Mouse (Mus musculus): Measurements from ENCODE around the gene Derl3. TPM values are rescaled to one million over a fixed set of nuclear protein-coding genes. Genes with fewer than 3 reads are reported as not detected.

Gene Derl3
- polyA plus RNA-seq, 1 experiment from 2014 or later, result 2.1 TPM

DNA sequence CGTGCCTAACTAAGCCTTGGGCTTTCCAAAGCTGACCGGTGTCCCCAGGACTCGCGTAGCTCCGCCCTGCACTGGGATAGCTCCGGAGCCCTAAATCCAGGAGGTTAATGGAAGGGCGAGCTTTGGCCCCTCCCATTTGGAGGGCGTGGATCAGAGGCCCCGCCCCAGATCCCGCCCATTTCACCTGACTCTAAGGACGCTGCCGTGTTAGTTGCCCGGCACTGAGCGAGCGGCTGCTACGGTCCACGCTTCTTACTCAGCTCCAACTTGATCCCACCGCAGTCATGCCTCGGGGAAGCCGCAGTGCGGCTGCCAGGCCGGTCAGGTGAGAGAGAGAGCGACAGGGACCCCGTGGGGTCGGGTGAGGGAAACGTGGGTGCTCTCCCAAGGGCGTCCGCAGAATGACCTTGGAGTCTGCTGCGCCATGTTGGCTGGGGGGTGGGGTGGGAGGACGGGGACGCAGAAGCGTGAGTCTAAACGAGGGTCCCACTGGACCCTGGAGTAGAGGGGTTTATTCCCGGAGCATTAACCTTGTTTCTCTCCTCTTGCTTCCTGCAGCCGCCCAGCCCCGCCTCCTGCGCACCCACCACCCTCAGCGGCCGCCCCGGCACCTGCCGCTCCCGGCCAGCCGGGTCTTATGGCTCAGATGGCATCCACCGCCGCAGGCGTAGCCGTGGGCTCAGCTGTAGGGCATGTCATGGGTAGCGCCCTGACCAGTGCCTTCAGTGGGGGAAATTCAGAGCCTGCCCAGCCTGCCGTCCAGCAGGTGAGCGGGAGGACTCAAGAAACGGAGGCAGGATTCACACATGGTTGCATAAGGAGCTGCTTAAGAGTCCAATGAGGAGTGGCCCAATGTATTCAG is 42.7 kb downstream of the Derl3 start, which contains the start of gene Mmp11:
Gene Mmp11 (minus strand): TSS at position 817 of the 862 bp plus-strand sequence.
- Histone ChIP-seq H3K4me1 (replicated peaks) (peaks cover 62% of the 10 kb centered on the region), H3K27me3 (replicated peaks) (peaks cover 29% of the 10 kb centered on the region), H3K9ac (peak within 1 kb of the TSS; percentile 80), H3K9me3 (replicated peaks) (no peaks in the 10 kb centered on the region), H3K4me2 (peak within 1 kb of the TSS; percentile 71), H3K4me3 (peak within 1 kb of the TSS; percentile 68), H3K27ac (ENCODE audit: poor library complexity, severe bottlenecking) (peak within 1 kb of the TSS; percentile 80), H3K36me3 (no peaks in the 10 kb centered on the region)
- peak; percentile 84 for ATAC-seq (ENCODE audit: insufficient number of reproducible peaks, low FRiP score)
- 1% methylated on average over 51 of the region's 51 CpGs for WGBS

DNA sequence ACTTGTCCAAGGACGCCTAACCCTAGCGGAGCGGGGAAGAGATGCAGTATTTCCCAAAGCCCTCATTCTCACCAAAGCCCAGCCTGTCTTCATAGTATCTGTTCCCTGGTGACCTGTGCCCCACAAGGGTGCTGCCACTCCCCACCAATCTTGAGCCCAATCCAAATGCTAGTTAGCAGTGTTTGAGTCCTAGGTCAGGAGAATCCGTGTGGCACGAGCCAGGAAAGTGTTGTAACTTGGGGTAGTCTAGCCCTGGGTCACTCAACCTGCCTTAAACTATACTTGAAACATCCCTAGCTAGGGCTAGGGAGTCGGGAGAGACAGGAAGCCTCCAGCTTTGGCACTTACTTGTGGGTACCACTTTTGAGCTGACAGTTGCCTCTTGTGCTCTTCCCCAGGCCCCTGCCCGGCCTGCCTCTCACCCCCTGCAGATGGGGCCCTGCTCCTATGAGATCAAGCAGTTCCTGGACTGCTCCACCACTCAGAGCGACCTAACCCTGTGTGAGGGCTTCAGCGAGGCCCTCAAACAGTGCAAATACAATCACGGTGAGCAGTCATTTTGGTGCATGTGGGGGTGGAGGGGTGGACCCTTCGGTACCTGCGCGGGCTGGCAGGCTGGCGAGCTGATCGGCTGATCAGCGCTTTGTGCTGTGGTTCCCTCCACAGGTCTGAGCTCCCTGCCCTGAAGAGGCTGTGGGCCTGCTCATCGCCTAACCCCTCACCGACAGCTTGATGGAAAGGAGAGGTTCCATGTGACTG is 43.9 kb downstream of the Derl3 start:
- Histone ChIP-seq H3K4me3 (peak overlapping the region; percentile 68), H3K4me1 (replicated peaks) (peaks cover 51% of the 10 kb centered on the region), H3K36me3 (no peaks in the 10 kb centered on the region), H3K9ac (peak overlapping the region; percentile 80), H3K27ac (ENCODE audit: poor library complexity, severe bottlenecking) (no peak overlapping the region; the same call in 1 of the 2 replicates), H3K9me3 (replicated peaks) (no peaks in the 10 kb centered on the region), H3K4me2 (peak overlapping the region; percentile 71), H3K27me3 (replicated peaks) (peaks cover 19% of the 10 kb centered on the region)
- 31% methylated on average over 18 of the region's 18 CpGs for WGBS
- ATAC-seq (ENCODE audit: insufficient number of reproducible peaks, low FRiP score), result no peak

DNA sequence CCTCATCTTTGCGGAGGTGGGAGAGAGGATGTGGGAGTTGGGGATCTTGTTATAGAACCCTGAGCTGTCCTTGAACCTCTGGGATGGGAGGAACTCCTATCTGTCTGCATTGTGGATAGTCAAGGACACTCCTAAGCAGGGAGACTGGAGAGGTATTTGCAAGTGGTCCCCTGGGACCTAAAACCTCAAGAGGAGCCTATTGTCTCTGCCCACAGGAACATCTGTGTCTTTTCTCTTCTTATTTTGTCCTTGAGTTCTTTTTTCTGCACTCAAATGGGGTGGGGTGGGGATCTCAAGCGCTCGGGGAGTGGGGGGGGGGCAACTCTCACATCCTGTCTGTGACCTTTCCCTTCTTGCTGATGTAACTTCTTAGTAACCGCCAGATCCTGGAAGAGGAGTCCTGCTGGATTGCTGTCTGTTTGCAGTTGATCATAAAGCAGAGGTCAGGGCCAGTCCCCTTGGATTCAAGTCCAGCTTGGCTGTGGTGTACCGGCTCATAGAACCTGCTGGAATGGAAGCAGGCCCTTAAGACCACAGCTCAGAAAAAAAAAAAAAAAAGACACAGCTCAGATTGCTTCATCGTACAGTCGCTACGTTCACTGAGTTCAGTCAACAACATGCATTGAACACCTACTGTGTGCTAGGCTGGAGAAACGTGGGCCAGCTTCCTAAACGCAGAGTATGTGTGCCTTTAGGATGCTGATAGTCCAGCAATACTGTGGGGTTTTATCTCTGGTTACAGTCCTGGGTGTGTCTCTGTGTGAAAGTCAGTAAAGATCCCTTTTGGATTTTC is 44.8 kb downstream of the Derl3 start:
- Histone ChIP-seq H3K9me3 (replicated peaks) (no peaks in the 10 kb centered on the region), H3K4me3 (peak overlapping the region; percentile 68), H3K4me1 (replicated peaks) (peaks cover 42% of the 10 kb centered on the region), H3K4me2 (peak overlapping the region; percentile 71), H3K36me3 (no peaks in the 10 kb centered on the region), H3K27me3 (replicated peaks) (peaks cover 19% of the 10 kb centered on the region), H3K9ac (peak overlapping the region; percentile 80), H3K27ac (ENCODE audit: poor library complexity, severe bottlenecking) (0 out of 2 replicates have a peak overlapping the region, but pooled peaks have one; percentile 18)
- 47% methylated on average over 10 of the region's 10 CpGs for WGBS
- no peak for ATAC-seq (ENCODE audit: insufficient number of reproducible peaks, low FRiP score)

- WGBS, result 45% methylated on average over 9 of the region's 9 CpGs
- Histone ChIP-seq H3K9me3 (replicated peaks) (no peaks in the 10 kb centered on the region), H3K4me2 (peak overlapping the region; percentile 27), H3K4me3 (no peak overlapping the region), H3K9ac (0 out of 2 replicates have a peak overlapping the region, but pooled peaks have one; percentile 23), H3K27ac (ENCODE audit: poor library complexity, severe bottlenecking) (peak overlapping the region; percentile 36), H3K27me3 (replicated peaks) (peaks cover 18% of the 10 kb centered on the region), H3K36me3 (no peaks in the 10 kb centered on the region), H3K4me1 (replicated peaks) (peaks cover 42% of the 10 kb centered on the region)
- peak; percentile 66 for ATAC-seq (ENCODE audit: insufficient number of reproducible peaks, low FRiP score)
These were observed 46.4 kb downstream of the Derl3 start for GRCm38 (mm10) chr10:75939481-75940234.

DNA sequence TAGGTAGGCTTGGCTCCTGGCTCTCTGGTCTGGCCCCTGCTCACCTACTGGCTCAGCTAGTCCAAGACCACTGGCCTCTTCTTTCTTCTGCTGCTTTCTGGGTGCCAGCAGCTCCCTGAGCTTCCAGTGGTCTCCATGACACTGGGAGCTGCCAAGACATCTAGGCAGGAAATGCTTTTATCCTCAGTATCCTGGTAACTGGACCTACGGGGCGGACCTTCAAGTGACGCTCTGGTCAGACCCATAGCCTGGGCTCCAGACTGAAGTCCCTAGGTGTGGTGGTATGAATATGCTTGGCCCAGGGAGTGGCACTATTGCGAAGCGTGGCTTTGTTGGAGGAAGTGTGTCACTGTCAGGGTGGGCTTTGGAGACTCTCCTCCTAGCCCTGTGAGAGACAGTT is 47.3 kb downstream of the Derl3 start, which contains the start of gene Gm867:
Gene Gm867 (minus strand): TSS at position 153 of the 400 bp plus-strand sequence.
- 68% methylated on average over 5 of the region's 5 CpGs for WGBS
- H3K36me3 ChIP-seq, result no peaks in the 10 kb centered on the region
- no peak for ATAC-seq (ENCODE audit: insufficient number of reproducible peaks, low FRiP score)
- H3K27ac ChIP-seq (ENCODE audit: poor library complexity, severe bottlenecking), result peak within 1 kb of the TSS; percentile 36
- 0 out of 2 replicates have a peak within 1 kb of the TSS, but pooled peaks have one; percentile 23 for H3K9ac ChIP-seq
- peaks cover 13% of the 10 kb centered on the region for H3K27me3 ChIP-seq (replicated peaks)
- no peaks in the 10 kb centered on the region for H3K9me3 ChIP-seq (replicated peaks)
- peaks cover 38% of the 10 kb centered on the region for H3K4me1 ChIP-seq (replicated peaks)
- no peak within 1 kb of the TSS for H3K4me3 ChIP-seq
- H3K4me2 ChIP-seq, result peak within 1 kb of the TSS; percentile 27

- Histone ChIP-seq H3K27ac (ENCODE audit: poor library complexity, severe bottlenecking) (no peak overlapping the region), H3K9me3 (replicated peaks) (no peaks in the 10 kb centered on the region), H3K9ac (no peak overlapping the region), H3K4me1 (replicated peaks) (peaks cover 37% of the 10 kb centered on the region), H3K4me3 (no peak overlapping the region), H3K4me2 (no peak overlapping the region), H3K36me3 (no peaks in the 10 kb centered on the region), H3K27me3 (replicated peaks) (peaks cover 7% of the 10 kb centered on the region)
- ATAC-seq (ENCODE audit: insufficient number of reproducible peaks, low FRiP score), result no peak
- WGBS, result 72% methylated on average over 9 of the region's 9 CpGs
These were observed 48.0 kb downstream of the Derl3 start for GRCm38 (mm10) chr10:75941042-75941824.

- 0 out of 2 replicates have a peak, but pooled peaks cover 6% of the 10 kb centered on the region for H3K27me3 ChIP-seq (replicated peaks)
- no peak within 1 kb of the TSS for H3K27ac ChIP-seq (ENCODE audit: poor library complexity, severe bottlenecking)
- no peak within 1 kb of the TSS for H3K9ac ChIP-seq
- H3K36me3 ChIP-seq, result no peaks in the 10 kb centered on the region
- H3K4me3 ChIP-seq, result no peak within 1 kb of the TSS
- H3K9me3 ChIP-seq (replicated peaks), result no peaks in the 10 kb centered on the region
- H3K4me1 ChIP-seq (replicated peaks), result peaks cover 24% of the 10 kb centered on the region
- no peak for ATAC-seq (ENCODE audit: insufficient number of reproducible peaks, low FRiP score)
- 75% methylated on average over 15 of the region's 15 CpGs for WGBS
- no peak within 1 kb of the TSS for H3K4me2 ChIP-seq
These were observed 49.7 kb downstream of the Derl3 start, which contains the start of gene Vpreb3 for GRCm38 (mm10) chr10:75942736-75943477. Gene Vpreb3, plus strand, starts transcription at chr10:75943057.

DNA sequence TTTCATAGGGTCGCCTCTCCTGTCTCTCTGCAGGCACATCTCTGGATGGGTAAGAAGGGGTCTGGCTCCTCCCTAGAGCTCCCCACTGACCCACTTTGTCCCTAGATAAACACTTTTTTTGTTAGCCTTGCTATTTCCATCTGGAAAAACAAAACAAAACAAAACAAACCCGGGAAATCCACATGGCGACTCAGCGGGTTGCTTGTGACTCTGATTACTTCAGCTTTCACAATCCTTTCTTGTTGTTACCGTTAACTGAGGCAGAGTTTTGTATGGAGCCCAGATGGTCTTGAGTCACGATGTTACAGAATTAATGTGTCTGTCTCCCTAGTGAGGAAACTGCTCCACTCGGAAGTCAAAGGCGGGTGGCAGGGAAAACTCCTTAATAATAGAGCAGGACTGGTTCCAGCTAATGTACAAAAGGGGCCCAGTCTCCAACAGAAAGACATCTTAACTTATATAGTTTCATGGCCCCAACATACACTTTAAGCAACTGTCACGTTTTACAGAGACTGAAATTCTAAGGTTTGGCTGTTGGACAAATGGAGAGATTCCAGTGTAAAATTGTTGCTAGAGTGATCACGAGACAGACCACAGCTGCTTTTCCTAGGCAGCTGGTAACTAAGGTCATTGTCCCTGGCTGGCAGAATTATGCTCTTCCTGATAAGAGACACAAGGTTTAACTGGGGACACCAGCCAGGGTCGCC is 51.0 kb downstream of the Derl3 start:
- no peak for ATAC-seq (ENCODE audit: insufficient number of reproducible peaks, low FRiP score)

GRCm38 (mm10) chr10:75945213-75945612 is 52.0 kb downstream of the Derl3 start:
- 86% methylated on average over 7 of the region's 7 CpGs for WGBS
- H3K27ac ChIP-seq (ENCODE audit: poor library complexity, severe bottlenecking), result no peak overlapping the region

More for the DNA sequence above, 51.0 kb downstream of the Derl3 start:
- no peak overlapping the region for H3K27ac ChIP-seq (ENCODE audit: poor library complexity, severe bottlenecking)
- H3K9ac ChIP-seq, result no peak overlapping the region
- H3K4me3 ChIP-seq, result no peak overlapping the region
- peaks cover 18% of the 10 kb centered on the region for H3K27me3 ChIP-seq (replicated peaks)
- H3K4me1 ChIP-seq (replicated peaks), result peaks cover 20% of the 10 kb centered on the region
- WGBS, result 32% methylated on average over 11 of the region's 11 CpGs
- H3K36me3 ChIP-seq, result no peaks in the 10 kb centered on the region
- no peaks in the 10 kb centered on the region for H3K9me3 ChIP-seq (replicated peaks)
- H3K4me2 ChIP-seq, result no peak overlapping the region

More at GRCm38 (mm10) chr10:75945213-75945612, 52.0 kb downstream of the Derl3 start:
- ATAC-seq (ENCODE audit: insufficient number of reproducible peaks, low FRiP score), result no peak
- Histone ChIP-seq H3K36me3 (no peaks in the 10 kb centered on the region), H3K4me2 (no peak overlapping the region), H3K9ac (no peak overlapping the region), H3K27me3 (replicated peaks) (peaks cover 27% of the 10 kb centered on the region), H3K4me3 (no peak overlapping the region), H3K4me1 (replicated peaks) (peaks cover 12% of the 10 kb centered on the region), H3K9me3 (replicated peaks) (no peaks in the 10 kb centered on the region)
